Mouse (Mus musculus): ENCODE data around the gene Nxpe3. TPM values are rescaled to one million over a fixed set of nuclear protein-coding genes. Genes with fewer than 3 reads are reported as not detected.

The Nxpe3 gene
- polyA plus RNA-seq, 1 experiment from 2014 or later = 0.83 TPM

GRCm38 (mm10) chr16:55831451-55831850 lies 63.6 kb downstream of the Nxpe3 start:
- no peak overlapping the region for H3K27ac ChIP-seq
- no peaks in the 10 kb centered on the region for H3K9me3 ChIP-seq
- no peaks in the 10 kb centered on the region for H3K4me1 ChIP-seq
- no peak overlapping the region for H3K9ac ChIP-seq
- H3K4me3 ChIP-seq = no peak overlapping the region
- no peak for ATAC-seq (ENCODE audit: insufficient number of reproducible peaks, insufficient read depth, low FRiP score, low TSS enrichment, low read depth)
- WGBS = 88% methylated on average over 1 of the region's 1 CpGs
- H3K27me3 ChIP-seq = no peaks in the 10 kb centered on the region
- H3K36me3 ChIP-seq = no peaks in the 10 kb centered on the region
- H3K4me2 ChIP-seq = no peak overlapping the region

DNA sequence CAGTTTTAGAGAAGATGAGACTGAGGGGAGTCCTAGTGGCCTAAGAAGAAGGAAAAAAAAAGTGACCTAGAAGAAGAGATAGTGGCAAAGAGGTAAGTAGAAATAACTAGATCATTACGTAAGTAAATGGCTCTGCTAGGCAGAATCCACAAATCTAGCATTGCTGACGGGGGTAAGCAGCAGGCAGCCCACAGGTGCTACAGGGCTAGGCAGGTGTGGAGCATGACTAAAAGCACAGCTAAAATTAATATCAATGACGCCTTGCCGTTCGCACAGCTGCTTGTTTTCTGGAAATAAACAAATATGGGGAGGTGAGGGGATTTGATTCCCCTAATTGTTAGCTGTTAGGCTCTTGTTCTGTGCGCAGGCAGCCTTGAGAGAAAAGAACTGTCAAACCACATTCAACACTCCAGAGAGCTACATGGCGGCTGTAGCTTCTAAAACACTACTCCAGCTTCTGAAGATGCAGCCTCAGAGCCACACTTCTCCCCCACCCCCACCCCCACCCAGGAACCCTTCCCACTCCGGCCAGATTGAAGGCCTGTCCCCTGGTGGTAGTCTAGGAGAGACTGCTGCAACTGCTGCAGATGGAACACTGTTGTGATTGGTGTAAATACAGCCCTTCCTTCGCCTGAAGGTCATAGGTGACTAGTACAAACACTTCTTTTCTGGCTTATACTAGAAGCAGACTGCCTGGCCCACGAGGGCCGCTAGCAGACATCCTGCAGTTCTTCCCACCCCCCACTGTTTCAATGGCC lies 71.5 kb downstream of the Nxpe3 start:
- ATAC-seq (ENCODE audit: insufficient number of reproducible peaks, insufficient read depth, low FRiP score, low TSS enrichment, low read depth) = no peak
- Histone ChIP-seq H3K9me3 (no peaks in the 10 kb centered on the region), H3K9ac (no peak overlapping the region), H3K36me3 (no peaks in the 10 kb centered on the region), H3K27ac (no peak overlapping the region), H3K27me3 (no peaks in the 10 kb centered on the region), H3K4me3 (no peak overlapping the region), H3K4me1 (peaks cover 31% of the 10 kb centered on the region), H3K4me2 (no peak overlapping the region)
- 45% methylated on average over 11 of the region's 11 CpGs for WGBS

DNA sequence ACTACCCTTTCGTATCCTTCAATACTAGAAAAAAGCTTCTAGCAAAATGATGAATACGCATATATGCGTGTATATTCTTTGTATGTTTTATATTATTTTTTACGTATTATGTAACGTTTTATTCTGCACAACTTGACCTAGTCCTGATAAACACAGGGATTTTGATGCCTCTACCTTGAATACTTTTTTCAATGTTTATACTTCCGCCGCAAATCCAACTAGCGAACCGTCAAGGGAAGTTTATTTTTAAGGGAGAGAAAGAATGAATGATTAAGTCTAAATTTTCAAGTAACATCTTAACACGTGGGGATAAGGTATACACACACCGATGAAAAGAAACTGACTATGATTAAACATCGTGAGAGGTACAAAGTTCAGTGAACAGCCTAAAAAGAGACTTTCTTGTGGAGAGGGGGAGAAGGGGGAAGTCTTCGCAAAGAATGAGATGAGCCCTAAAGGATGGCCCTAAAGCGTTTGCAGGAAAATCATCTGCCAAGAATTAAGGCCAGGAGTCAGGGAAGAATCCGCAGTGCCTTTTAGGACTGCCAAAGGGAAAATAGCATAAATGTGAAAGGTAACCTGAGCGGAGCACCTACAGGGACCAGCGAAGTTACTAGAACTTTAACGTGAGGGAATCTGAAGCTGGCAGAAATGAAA lies 72.2 kb downstream of the Nxpe3 start:
- Histone ChIP-seq H3K9me3 (no peaks in the 10 kb centered on the region), H3K9ac (no peak overlapping the region), H3K4me3 (peak overlapping the region; percentile 86), H3K36me3 (peaks cover 5% of the 10 kb centered on the region), H3K4me2 (peak overlapping the region; percentile 72), H3K27me3 (no peaks in the 10 kb centered on the region), H3K27ac (no peak overlapping the region), H3K4me1 (peaks cover 32% of the 10 kb centered on the region)
- no peak for ATAC-seq (ENCODE audit: insufficient number of reproducible peaks, insufficient read depth, low FRiP score, low TSS enrichment, low read depth)
- 28% methylated on average over 18 of the region's 18 CpGs for WGBS

DNA sequence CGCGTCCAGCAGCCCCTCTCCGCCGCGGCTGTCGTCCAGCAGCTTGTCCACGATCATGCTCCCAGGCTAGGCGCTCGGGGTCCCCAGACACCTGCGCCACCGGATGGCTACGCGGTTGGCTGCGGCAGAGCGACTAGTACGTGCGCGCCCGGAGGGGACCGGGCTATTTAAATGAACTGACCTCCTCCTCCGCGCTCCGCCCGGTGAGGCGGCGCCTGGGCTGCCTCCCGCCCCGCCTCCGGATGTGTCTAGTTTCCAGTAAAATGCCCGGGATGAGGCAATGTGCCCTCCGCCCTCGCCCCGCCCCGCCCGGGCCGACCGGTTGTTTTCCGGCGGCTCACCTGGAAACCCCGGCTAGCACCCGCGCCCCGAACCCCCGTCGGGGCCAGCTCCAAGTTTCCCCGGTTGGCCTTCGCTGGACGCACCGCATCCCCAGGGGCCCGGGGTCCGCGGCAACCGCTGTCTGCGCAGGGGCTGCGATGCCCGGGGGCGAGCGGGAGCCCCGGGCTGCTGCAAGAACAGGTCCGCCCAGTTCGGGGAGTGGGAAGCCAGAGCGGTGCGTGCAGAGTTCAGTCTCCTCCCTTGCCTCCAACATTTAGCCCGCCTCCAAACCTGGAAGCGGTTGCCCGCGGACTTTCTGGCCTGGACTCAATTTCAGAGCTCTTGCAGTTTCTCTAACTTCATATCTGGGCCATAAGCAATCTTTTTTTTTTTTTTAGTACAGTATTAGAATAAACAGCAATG lies 72.9 kb downstream of the Nxpe3 start:
- peaks cover 32% of the 10 kb centered on the region for H3K4me1 ChIP-seq
- peak; percentile 94 for ATAC-seq (ENCODE audit: insufficient number of reproducible peaks, insufficient read depth, low FRiP score, low TSS enrichment, low read depth)
- peak overlapping the region; percentile 72 for H3K4me2 ChIP-seq
- peak overlapping the region; percentile 87 for H3K9ac ChIP-seq
- peak overlapping the region; percentile 89 for H3K27ac ChIP-seq
- WGBS = under 1% methylated on average over 67 of the region's 67 CpGs
- peaks cover 12% of the 10 kb centered on the region for H3K36me3 ChIP-seq
- no peaks in the 10 kb centered on the region for H3K27me3 ChIP-seq
- H3K9me3 ChIP-seq = no peaks in the 10 kb centered on the region
- H3K4me3 ChIP-seq = peak overlapping the region; percentile 86

GRCm38 (mm10) chr16:55821571-55821981 lies 73.5 kb downstream of the Nxpe3 start:
- Histone ChIP-seq H3K27me3 (no peaks in the 10 kb centered on the region), H3K27ac (peak overlapping the region; percentile 89), H3K4me1 (peaks cover 32% of the 10 kb centered on the region), H3K4me2 (peak overlapping the region; percentile 72), H3K9me3 (no peaks in the 10 kb centered on the region), H3K9ac (peak overlapping the region; percentile 87), H3K4me3 (peak overlapping the region; percentile 86), H3K36me3 (peaks cover 17% of the 10 kb centered on the region)
- 0% methylated on average over 40 of the region's 40 CpGs for WGBS
- ATAC-seq (ENCODE audit: insufficient number of reproducible peaks, insufficient read depth, low FRiP score, low TSS enrichment, low read depth) = no peak

DNA sequence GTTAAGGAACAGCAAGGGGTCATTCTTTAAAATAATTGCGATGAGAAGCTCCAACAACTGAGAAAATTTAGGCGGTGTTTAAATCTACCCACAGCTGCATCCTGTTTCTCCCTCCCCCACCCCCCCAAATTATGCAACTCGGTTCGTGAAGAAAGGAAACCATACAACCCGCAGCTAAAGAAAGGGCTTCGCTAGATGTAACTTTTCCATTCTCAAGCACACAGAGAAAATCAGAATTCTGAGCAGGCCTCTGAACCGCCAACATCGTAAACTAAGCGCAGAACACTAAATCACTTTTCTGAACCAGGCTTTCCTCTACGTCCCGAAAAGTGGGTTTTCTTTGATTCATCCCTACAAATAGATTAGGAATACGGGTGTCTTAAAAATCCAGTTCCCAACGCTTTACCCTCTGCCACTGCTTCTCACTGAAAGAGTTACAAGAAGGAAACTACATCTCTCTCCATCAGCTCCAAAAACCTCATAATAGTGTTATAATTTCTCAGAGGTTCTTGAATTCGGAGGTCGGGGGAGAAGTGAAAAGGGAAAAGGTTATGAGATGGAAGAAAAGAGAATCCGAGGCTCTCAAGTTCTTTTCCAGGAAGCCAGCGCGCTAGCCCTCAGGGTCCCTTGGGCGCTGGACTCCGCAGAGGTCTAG lies 74.0 kb downstream of the Nxpe3 start:
- ATAC-seq (ENCODE audit: insufficient number of reproducible peaks, insufficient read depth, low FRiP score, low TSS enrichment, low read depth) = no peak
- peak overlapping the region; percentile 89 for H3K27ac ChIP-seq
- H3K9ac ChIP-seq = peak overlapping the region; percentile 87
- peak overlapping the region; percentile 86 for H3K4me3 ChIP-seq
- peaks cover 32% of the 10 kb centered on the region for H3K4me1 ChIP-seq
- no peaks in the 10 kb centered on the region for H3K9me3 ChIP-seq
- H3K4me2 ChIP-seq = peak overlapping the region; percentile 72
- 4% methylated on average over 20 of the region's 20 CpGs for WGBS
- no peaks in the 10 kb centered on the region for H3K27me3 ChIP-seq
- peaks cover 22% of the 10 kb centered on the region for H3K36me3 ChIP-seq

DNA sequence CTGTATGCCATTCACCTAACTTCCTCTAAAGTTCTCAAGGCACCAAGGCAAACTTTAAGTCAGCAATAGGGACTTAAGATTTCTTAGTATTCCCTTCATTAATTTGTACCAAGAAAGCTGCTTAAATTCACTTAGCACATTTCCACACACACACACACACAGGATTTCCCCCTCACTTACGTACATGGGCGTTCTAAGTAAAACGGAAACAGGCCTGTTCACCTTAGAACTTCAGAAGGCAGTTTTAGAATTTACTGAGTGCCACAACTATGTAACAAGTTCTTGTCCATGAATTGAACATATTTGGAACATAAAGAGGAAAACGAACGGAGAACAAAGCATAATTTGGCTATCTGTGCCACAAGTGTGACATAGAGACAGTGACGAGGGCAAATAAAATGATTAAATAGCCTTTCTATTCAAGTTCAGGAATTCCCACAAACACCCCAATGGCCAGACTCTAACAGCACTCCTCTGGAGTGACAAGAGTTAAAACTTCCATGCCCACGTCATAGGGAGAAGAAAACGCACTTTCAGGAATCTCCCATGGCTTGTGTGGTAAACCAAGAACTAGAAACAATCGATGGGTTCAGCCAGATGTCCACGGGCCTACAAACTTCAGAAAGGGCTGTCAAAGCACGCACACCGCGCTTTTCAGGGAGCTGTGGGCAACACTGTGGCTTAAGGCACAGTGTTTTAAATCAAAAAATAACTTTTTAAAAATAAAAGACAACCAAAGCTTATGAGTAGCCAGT lies 74.7 kb downstream of the Nxpe3 start:
- 27% methylated on average over 13 of the region's 13 CpGs for whole genome bisulfite sequencing
- H3K27me3 ChIP-seq = no peaks in the 10 kb centered on the region
- ATAC-seq (ENCODE audit: insufficient number of reproducible peaks, insufficient read depth, low FRiP score, low TSS enrichment, low read depth) = no peak
- peaks cover 32% of the 10 kb centered on the region for H3K4me1 ChIP-seq
- peak overlapping the region; percentile 86 for H3K4me3 ChIP-seq
- H3K9me3 ChIP-seq = no peaks in the 10 kb centered on the region
- peak overlapping the region; percentile 89 for H3K27ac ChIP-seq
- peaks cover 29% of the 10 kb centered on the region for H3K36me3 ChIP-seq
- peak overlapping the region; percentile 87 for H3K9ac ChIP-seq
- peak overlapping the region; percentile 72 for H3K4me2 ChIP-seq

DNA sequence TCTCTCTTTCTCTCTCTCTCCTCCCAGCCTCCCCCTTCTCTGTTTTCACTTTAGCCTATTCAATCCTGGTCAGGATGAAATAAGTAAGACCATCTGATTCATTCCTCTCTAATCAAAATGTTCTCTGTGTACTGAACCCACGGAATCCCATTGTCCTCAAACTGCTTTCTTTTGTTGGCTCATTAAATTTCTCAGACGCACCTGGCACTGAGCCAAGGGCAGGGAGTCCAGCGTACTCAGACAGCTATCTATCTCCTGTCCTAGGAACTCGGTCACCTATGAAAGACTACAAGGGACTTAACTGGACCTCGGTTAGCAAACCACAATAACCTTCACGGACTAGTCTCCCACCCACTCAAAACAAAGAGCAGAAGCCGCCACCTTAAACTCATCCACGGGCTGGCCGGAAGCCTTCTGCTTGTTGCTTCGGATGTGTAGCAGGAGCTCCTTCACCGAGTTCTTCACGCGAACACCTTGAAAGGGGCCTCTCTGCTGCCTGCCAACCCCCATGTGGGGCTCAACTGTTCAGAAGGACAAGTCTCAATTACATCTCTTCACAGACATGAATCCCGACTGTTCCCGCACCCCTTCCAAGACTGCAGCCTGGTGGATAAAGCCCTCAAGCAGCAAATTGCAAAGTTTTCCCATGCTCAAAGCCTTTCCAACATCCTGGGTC lies 75.8 kb downstream of the Nxpe3 start:
- Histone ChIP-seq H3K4me1 (peaks cover 32% of the 10 kb centered on the region), H3K27me3 (no peaks in the 10 kb centered on the region), H3K9ac (peak overlapping the region; percentile 61), H3K9me3 (no peaks in the 10 kb centered on the region), H3K4me2 (peak overlapping the region; percentile 72), H3K36me3 (peaks cover 38% of the 10 kb centered on the region), H3K27ac (peak overlapping the region; percentile 66), H3K4me3 (peak overlapping the region; percentile 86)
- 50% methylated on average over 15 of the region's 15 CpGs for WGBS
- no peak for ATAC-seq (ENCODE audit: insufficient number of reproducible peaks, insufficient read depth, low FRiP score, low TSS enrichment, low read depth)

DNA sequence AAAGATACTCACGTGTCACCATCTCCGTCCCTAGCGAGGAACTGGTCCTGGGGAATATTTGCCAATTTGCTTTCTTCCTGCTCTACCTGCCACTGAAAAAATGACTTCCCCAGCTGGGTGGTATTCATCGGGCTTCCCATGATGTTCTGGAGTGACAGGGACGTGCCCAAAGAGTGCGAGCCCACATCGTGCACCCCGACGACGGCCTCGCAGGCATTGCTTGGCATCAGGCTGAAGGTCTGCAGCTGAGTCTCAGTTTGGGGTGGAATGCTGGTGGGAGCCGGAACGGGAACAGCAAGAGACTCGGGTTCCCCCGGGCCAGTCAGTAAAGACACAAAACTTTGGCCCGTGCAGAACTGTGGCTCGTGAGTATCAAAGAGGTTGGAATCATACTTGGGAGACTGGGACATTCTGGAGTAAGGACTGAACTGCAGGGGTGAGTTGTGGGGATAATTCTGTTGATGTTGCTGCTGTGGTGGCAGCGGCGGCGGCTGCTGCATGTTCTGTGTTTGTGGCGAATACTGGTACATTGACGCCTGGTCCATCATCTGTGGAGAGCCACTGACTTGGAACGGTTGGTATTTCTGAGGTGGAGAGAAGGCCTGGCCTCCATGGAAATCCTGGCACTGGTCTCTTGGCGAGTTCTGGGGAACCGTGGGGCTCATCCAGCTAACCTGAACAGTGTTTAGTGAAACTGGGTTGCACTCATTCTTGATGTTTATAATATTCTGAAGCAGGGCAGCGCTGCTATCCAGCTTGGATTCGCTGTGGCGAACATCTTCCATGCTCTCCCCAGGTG lies 77.2 kb downstream of the Nxpe3 start:
- no peak for ATAC-seq (ENCODE audit: insufficient number of reproducible peaks, insufficient read depth, low FRiP score, low TSS enrichment, low read depth)
- Histone ChIP-seq H3K4me3 (no peak overlapping the region), H3K4me1 (peaks cover 22% of the 10 kb centered on the region), H3K4me2 (no peak overlapping the region), H3K9me3 (no peaks in the 10 kb centered on the region), H3K27me3 (no peaks in the 10 kb centered on the region), H3K9ac (no peak overlapping the region), H3K27ac (no peak overlapping the region), H3K36me3 (peaks cover 51% of the 10 kb centered on the region)
- WGBS = 96% methylated on average over 28 of the region's 28 CpGs
